Mouse (Mus musculus) midbrain, embryonic 16.5 days (tissue): ENCODE results near the gene Cdk5rap1. TPM values are rescaled to one million over a fixed set of nuclear protein-coding genes. Genes with fewer than 3 reads are reported as not detected.
"Not testable (repeated sequence)": the region's sequence is repeated elsewhere in the genome, so short reads cannot be mapped to it uniquely, and the experiment has no call there.

Experiments
- ATAC-seq: fragments of 200-750 bp; cut with Nextera tagmentation; 2 replicates; pipeline ENCODE4 v1.8.0; 2017; ENCODE audit warnings: moderate TSS enrichment
- H3K27ac ChIP-seq: fragments of 300-500 bp; sonication (generic); 2 replicates; pipeline ENCODE4 v1.5.1; 2014; ENCODE audit warnings: mild to moderate bottlenecking, low read length, mixed read lengths
- H3K27me3 ChIP-seq: fragments of 300-500 bp; sonication (generic); 2 replicates; pipeline ENCODE4 v1.6.1; 2014; ENCODE audit warnings: low read depth, low read length, mixed read lengths; ENCODE audit not compliant: control insufficient read depth, insufficient read depth
- H3K36me3 ChIP-seq: fragments of 300-500 bp; sonication (generic); 2 replicates; pipeline ENCODE4 v1.6.1; 2014; ENCODE audit warnings: mild to moderate bottlenecking, low read length, moderate library complexity, mixed read lengths; ENCODE audit not compliant: control insufficient read depth, insufficient read depth
- H3K4me1 ChIP-seq: fragments of 300-500 bp; sonication (generic); 2 replicates; pipeline ENCODE4 v1.6.1; 2014; ENCODE audit warnings: mild to moderate bottlenecking, low read length, mixed read lengths; ENCODE audit not compliant: control insufficient read depth, insufficient read depth
- H3K4me2 ChIP-seq: fragments of 300-500 bp; sonication (generic); 2 replicates; pipeline ENCODE4 v1.6.1; 2014; ENCODE audit warnings: mild to moderate bottlenecking, low read length, mixed read lengths
- H3K4me3 ChIP-seq: fragments of 300-500 bp; sonication (generic); 2 replicates; pipeline ENCODE4 v1.5.1; 2014; ENCODE audit warnings: low read depth, mild to moderate bottlenecking, low read length, moderate library complexity, mixed read lengths
- H3K9ac ChIP-seq: fragments of 300-500 bp; sonication (generic); 2 replicates; pipeline ENCODE4 v1.6.1; 2014; ENCODE audit warnings: low read depth, low read length, mixed read lengths
- H3K9me3 ChIP-seq: fragments of 300-500 bp; sonication (generic); replicated peaks from 2 replicates; pipeline ENCODE4 v1.6.1; 2014; ENCODE audit warnings: mild to moderate bottlenecking, low read length, mixed read lengths; ENCODE audit not compliant: control insufficient read depth, poor library complexity, severe bottlenecking
- WGBS: fragments of 180-500 bp; shearing (Covaris S2); extraction: QIAGEN DNeasy Blood & Tissue Kit; methylation state at CpG from one replicate; pipeline ENCODE4 v1.1.7; 2014; 5-methylcytosine and 5-hydroxymethylcytosine counted together
- polyA plus RNA-seq: library from polyadenylated mRNA; unstranded; fragments of >200 nt; fragmentation: Nextera tagmentation; extraction: Ambion mirVana; gene quantifications from 2 replicates; pipeline ENCODE4 v1.2.1, GENCODE M21; 2015

Cdk5rap1 gene
- polyA plus RNA-seq, 1 experiment from 2014 or later: 16.3 TPM

GRCm38 (mm10) chr2:154294746-154295145 lies 78.1 kb downstream of the Cdk5rap1 start:
- not testable (repeated sequence) for H3K27ac ChIP-seq, H3K4me1 ChIP-seq, H3K27me3 ChIP-seq, ATAC-seq, H3K4me2 ChIP-seq, H3K9me3 ChIP-seq, H3K36me3 ChIP-seq, H3K9ac ChIP-seq, H3K4me3 ChIP-seq
- WGBS: 8% methylated on average over 10 of the region's 10 CpGs

- 83% methylated on average over 1 of the region's 1 CpGs for WGBS
- no peak for ATAC-seq
- Histone ChIP-seq H3K9me3 (no peaks in the 10 kb centered on the region), H3K27me3 (no peaks in the 10 kb centered on the region), H3K9ac (no peak overlapping the region), H3K4me1 (no peaks in the 10 kb centered on the region), H3K4me3 (no peak overlapping the region), H3K27ac (no peak overlapping the region), H3K4me2 (no peak overlapping the region), H3K36me3 (no peaks in the 10 kb centered on the region)
Observed at GRCm38 (mm10) chr2:154292833-154293232, 80.0 kb downstream of the Cdk5rap1 start.

DNA sequence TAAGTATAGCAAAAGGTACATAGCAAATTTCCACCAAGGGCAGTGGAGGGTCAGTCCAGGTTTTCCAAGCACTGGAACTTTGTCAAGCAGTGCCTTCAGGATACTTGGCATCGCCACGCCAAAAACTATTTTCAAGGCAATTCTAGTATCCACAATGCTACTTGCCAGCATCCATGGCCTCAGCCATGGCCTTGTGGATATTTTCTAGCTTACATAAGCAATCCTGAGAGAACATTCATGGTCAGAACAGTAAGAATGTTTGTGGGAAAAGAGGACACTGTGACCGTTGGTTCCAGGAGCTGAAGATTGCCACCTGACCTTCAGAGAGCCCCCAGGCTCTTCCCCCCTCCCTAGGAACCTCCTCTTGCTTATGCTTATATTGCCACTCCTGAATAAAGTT lies 80.9 kb downstream of the Cdk5rap1 start:
- not testable (repeated sequence) for H3K4me2 ChIP-seq, H3K4me3 ChIP-seq, H3K36me3 ChIP-seq, H3K9ac ChIP-seq, H3K27ac ChIP-seq, H3K27me3 ChIP-seq, ATAC-seq, H3K4me1 ChIP-seq, H3K9me3 ChIP-seq
- WGBS: 96% methylated on average over 3 of the region's 3 CpGs

Other genes starting within 250 kb of the Cdk5rap1 start
- gene Bpifa3, start 242.7 kb downstream of the Cdk5rap1 start, polyA plus RNA-seq: not detected in 2 replicates
- gene Bpifa1, start 230.1 kb downstream of the Cdk5rap1 start, polyA plus RNA-seq: not detected in 2 replicates
- not detected in 2 replicates for gene Bpifa5, start 210.4 kb downstream of the Cdk5rap1 start, polyA plus RNA-seq
- gene Bpifb1, start 182.2 kb downstream of the Cdk5rap1 start, polyA plus RNA-seq: 0.88 and 1.0 TPM in 2 replicates
- 0.25 and 0.36 TPM in 2 replicates for gene Bpifb5, start 149.3 kb downstream of the Cdk5rap1 start, polyA plus RNA-seq
- gene Bpifb9a, start 115.2 kb downstream of the Cdk5rap1 start, polyA plus RNA-seq: not detected in 2 replicates
- not detected in 2 replicates for gene Bpifb9b, start 65.8 kb downstream of the Cdk5rap1 start, polyA plus RNA-seq
- gene Snta1, start 35.1 kb upstream of the Cdk5rap1 start, polyA plus RNA-seq: 9.2 and 12.3 TPM in 2 replicates
- gene Cbfa2t2, start 63.5 kb upstream of the Cdk5rap1 start, polyA plus RNA-seq: 50.2 and 53.1 TPM in 2 replicates
- gene 1700003F12Rik, start 174.1 kb upstream of the Cdk5rap1 start, polyA plus RNA-seq: 1.9 and 2.3 TPM in 2 replicates
- gene Actl10, start 178.8 kb upstream of the Cdk5rap1 start, polyA plus RNA-seq: 0.19 and 0.44 TPM in 2 replicates
- 18.5 and 19.9 TPM in 2 replicates for gene Necab3, start 185.9 kb upstream of the Cdk5rap1 start, polyA plus RNA-seq
- gene E2f1, start 196.9 kb upstream of the Cdk5rap1 start, polyA plus RNA-seq: 3.2 and 4.2 TPM in 2 replicates
- gene Pxmp4, start 230.7 kb upstream of the Cdk5rap1 start, polyA plus RNA-seq: 14.1 and 15.9 TPM in 2 replicates
- gene Zfp341, start 240.3 kb upstream of the Cdk5rap1 start, polyA plus RNA-seq: 2.3 TPM in 2 replicates
- 0.41 and 0.63 TPM in 2 replicates for gene 4930519P11Rik, start 240.4 kb upstream of the Cdk5rap1 start, polyA plus RNA-seq